Mouse (Mus musculus): ENCODE measurements around the gene App. TPM values are rescaled to one million over a fixed set of nuclear protein-coding genes. Genes with fewer than 3 reads are reported as not detected.

The App gene
- polyA plus RNA-seq (2014; fragmentation: Nextera tagmentation; extraction: Ambion mirVana): 158 and 215 TPM in 2 replicates

DNA sequence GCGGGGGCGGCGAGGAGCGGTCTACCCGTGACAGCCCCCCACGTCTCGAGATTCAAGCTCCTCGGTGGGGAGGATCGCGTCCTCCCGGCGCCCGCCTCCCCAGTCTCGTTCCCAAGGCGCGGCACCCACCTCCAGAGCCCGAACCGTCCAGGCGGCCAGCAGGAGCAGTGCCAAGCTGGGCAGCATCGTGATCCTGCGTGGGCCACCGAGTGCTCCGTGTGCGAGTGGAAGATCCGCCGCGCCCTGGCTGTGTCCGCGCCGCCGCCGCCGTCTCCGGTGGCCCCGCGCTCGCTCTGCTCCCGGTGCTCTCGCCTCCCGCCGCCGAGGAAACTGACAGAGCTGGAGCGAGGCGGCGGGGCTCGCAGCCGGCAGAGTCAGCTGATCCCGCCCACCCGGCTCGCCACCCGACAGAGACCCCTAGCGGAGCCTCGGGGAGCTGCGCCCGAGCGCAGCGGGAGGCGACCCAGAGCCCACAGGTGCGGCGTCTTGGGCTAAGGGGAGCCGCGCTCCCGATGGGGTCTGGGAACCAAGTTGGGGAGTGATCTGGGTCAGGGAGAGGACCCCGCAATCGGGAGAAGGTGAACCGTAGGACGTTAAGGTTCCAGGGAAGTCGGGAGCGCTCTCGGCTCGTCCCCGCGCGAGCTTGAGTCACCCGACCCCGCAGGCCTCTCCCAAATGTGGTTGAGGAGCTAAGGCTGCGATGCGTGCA lies at the start of gene App:
TSS of gene App (minus strand) at position 394 of the 709 bp plus-strand sequence.
- H3K9me3 ChIP-seq (replicated peaks; ENCODE audit: control insufficient read depth, low read length): no peaks in the 10 kb centered on the region
- ATAC-seq (peak; percentile 87), DNase-seq (ENCODE audit: low spot score) (peak; percentile 94)
- H3K36me3 ChIP-seq (ENCODE audit: control insufficient read depth, insufficient read depth, low read length): 0 out of 2 replicates have a peak, but pooled peaks cover under 1% of the 10 kb centered on the region
- H3K4me1 ChIP-seq (ENCODE audit: control insufficient read depth, insufficient read depth, low read length): peaks cover 19% of the 10 kb centered on the region
- peak within 1 kb of the TSS; percentile 96 for H3K9ac ChIP-seq (ENCODE audit: low read length)
- no peaks in the 10 kb centered on the region for H3K27me3 ChIP-seq (replicated peaks; ENCODE audit: control insufficient read depth, insufficient read depth, low read length)
- H3K4me2 ChIP-seq (ENCODE audit: low read length): peak within 1 kb of the TSS; percentile 68
- WGBS: under 1% methylated on average over 70 of the region's 78 CpGs
- H3K27ac ChIP-seq (ENCODE audit: low read depth, low read length): peak within 1 kb of the TSS; percentile 93
- peak within 1 kb of the TSS; percentile 92 for H3K4me3 ChIP-seq (ENCODE audit: low read depth, low read length)

DNA sequence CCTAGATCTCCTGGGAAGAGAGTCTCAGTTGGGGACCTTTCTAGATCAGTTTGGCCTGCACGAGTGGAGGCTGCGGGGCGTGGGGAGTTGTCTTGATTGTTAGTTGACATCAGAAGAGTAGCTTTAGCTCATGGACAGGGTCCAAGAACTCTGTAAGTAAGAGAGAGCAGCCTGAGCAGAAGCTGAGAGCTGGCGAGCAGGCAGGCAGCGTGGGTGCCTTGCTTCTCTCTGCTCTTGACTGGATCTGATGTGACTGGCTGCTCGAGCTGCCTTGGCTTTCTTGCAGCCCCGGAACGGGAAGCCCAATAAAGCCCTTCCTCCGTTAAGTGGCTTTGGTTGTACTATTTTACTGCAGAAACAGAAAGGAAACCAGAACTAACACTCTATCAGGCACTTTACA lies 42.3 kb upstream of the App start:
- ATAC-seq (0 out of 2 replicates have a peak, but pooled peaks have one; percentile 18), DNase-seq (ENCODE audit: low spot score) (no peak)
- H3K4me1 ChIP-seq (ENCODE audit: control insufficient read depth, insufficient read depth, low read length): no peaks in the 10 kb centered on the region
- H3K27me3 ChIP-seq (replicated peaks; ENCODE audit: control insufficient read depth, insufficient read depth, low read length): no peaks in the 10 kb centered on the region
- no peaks in the 10 kb centered on the region for H3K36me3 ChIP-seq (ENCODE audit: control insufficient read depth, insufficient read depth, low read length)
- H3K9ac ChIP-seq (ENCODE audit: low read length): no peak overlapping the region
- H3K9me3 ChIP-seq (replicated peaks; ENCODE audit: control insufficient read depth, low read length): no peaks in the 10 kb centered on the region
- no peak overlapping the region for H3K27ac ChIP-seq (ENCODE audit: low read depth, low read length)
- WGBS: 85% methylated on average over 9 of the region's 9 CpGs
- H3K4me2 ChIP-seq (ENCODE audit: low read length): no peak overlapping the region
- no peak overlapping the region for H3K4me3 ChIP-seq (ENCODE audit: low read depth, low read length)

DNA sequence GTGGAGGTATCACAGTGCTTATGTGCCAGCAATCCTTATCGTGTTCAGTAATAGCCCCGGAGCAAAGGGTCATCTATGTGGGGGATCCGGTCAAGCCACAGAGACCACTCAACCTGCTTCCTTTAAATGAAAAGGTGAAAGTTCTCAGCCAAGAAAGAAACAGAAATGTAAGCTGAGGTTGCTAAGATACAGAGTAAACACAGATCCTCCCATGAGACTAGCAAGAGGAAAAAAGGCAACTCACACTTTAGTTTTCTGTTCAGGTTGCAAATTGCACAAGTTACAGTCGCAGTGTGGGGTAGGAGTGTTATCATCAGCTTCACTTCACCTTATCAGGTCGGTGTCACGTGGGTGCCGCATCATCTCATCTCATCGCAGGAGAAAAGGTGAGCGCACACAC lies 41.6 kb upstream of the App start:
- H3K9ac ChIP-seq (ENCODE audit: low read length): no peak overlapping the region
- no peak overlapping the region for H3K4me3 ChIP-seq (ENCODE audit: low read depth, low read length)
- H3K4me1 ChIP-seq (ENCODE audit: control insufficient read depth, insufficient read depth, low read length): no peaks in the 10 kb centered on the region
- no peaks in the 10 kb centered on the region for H3K27me3 ChIP-seq (replicated peaks; ENCODE audit: control insufficient read depth, insufficient read depth, low read length)
- DNase-seq (ENCODE audit: low spot score) (no peak), ATAC-seq (no peak)
- H3K36me3 ChIP-seq (ENCODE audit: control insufficient read depth, insufficient read depth, low read length): no peaks in the 10 kb centered on the region
- 89% methylated on average over 9 of the region's 9 CpGs for WGBS
- H3K9me3 ChIP-seq (replicated peaks; ENCODE audit: control insufficient read depth, low read length): no peaks in the 10 kb centered on the region
- H3K4me2 ChIP-seq (ENCODE audit: low read length): no peak overlapping the region
- H3K27ac ChIP-seq (ENCODE audit: low read depth, low read length): no peak overlapping the region

DNA sequence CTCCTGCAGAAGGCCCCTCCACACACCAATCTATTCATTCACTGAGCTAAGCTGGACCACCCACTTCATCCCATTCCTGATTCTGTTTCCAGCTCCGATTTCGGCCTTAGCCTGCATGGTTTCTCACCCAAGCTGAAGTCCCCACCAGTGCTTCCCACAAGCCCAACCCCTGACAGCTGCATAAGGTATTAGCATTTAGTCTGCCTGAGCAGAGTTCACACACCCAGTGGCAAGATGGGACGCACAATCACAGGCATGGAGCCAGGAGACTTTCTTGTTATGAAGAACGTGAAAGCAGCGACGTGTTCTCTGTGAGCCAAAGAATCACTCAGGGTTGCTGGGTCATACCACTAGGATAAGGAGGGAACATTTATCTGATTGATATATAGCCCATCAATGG lies 22.1 kb upstream of the App start:
- H3K9ac ChIP-seq (ENCODE audit: low read length): no peak overlapping the region
- 76% methylated on average over 6 of the region's 6 CpGs for WGBS
- H3K27me3 ChIP-seq (replicated peaks; ENCODE audit: control insufficient read depth, insufficient read depth, low read length): no peaks in the 10 kb centered on the region
- no peak overlapping the region for H3K27ac ChIP-seq (ENCODE audit: low read depth, low read length)
- H3K4me2 ChIP-seq (ENCODE audit: low read length): no peak overlapping the region
- ATAC-seq (no peak), DNase-seq (ENCODE audit: low spot score) (no peak)
- H3K36me3 ChIP-seq (ENCODE audit: control insufficient read depth, insufficient read depth, low read length): no peaks in the 10 kb centered on the region
- no peaks in the 10 kb centered on the region for H3K9me3 ChIP-seq (replicated peaks; ENCODE audit: control insufficient read depth, low read length)
- no peaks in the 10 kb centered on the region for H3K4me1 ChIP-seq (ENCODE audit: control insufficient read depth, insufficient read depth, low read length)
- H3K4me3 ChIP-seq (ENCODE audit: low read depth, low read length): no peak overlapping the region

DNA sequence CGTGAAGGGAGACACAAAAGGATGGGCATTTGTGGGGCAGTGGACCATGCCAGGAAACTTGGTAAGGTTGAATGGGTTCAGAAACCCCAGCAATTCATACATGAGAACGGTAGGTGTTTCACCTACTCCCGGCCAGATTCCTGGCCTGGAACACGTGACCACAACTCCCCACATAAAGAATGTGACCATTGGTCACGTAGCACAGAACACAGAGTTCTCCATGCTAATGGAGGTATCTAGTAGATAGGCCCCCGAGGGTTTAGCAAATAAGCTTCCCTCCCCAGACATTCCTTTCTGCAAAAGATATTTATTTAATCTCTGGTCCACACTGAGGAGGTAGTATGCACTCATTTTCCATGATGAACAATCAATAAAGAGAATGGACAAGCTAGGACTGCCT lies 21.6 kb upstream of the App start:
- DNase-seq (ENCODE audit: low spot score) (no peak), ATAC-seq (no peak)
- Histone ChIP-seq H3K36me3 (ENCODE audit: control insufficient read depth, insufficient read depth, low read length) (no peaks in the 10 kb centered on the region), H3K27ac (ENCODE audit: low read depth, low read length) (no peak overlapping the region), H3K4me3 (ENCODE audit: low read depth, low read length) (no peak overlapping the region), H3K4me1 (ENCODE audit: control insufficient read depth, insufficient read depth, low read length) (no peaks in the 10 kb centered on the region), H3K4me2 (ENCODE audit: low read length) (no peak overlapping the region), H3K27me3 (replicated peaks; ENCODE audit: control insufficient read depth, insufficient read depth, low read length) (no peaks in the 10 kb centered on the region), H3K9me3 (replicated peaks; ENCODE audit: control insufficient read depth, low read length) (no peaks in the 10 kb centered on the region), H3K9ac (ENCODE audit: low read length) (no peak overlapping the region)
- 86% methylated on average over 6 of the region's 6 CpGs for WGBS

DNA sequence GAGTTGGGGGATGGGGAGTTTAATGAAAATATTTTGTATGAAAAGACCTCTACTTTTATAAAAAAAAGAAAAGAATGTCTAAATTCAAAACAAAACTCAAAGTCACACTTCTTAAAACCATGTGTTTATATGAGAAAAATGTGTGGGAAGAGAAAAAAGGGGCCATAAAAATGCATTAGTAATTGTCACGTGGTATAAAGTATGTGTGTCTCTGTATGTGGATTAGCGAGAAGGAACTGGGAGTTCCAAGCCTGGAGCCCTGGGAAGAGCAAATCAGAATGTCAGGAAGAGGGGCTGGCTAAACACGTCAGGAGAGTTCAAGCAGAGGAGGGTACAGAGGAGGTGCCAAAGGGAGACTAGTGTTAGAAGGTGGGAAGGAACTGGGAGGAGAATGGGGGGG lies 7.9 kb upstream of the App start:
- H3K27me3 ChIP-seq (replicated peaks; ENCODE audit: control insufficient read depth, insufficient read depth, low read length): no peaks in the 10 kb centered on the region
- H3K4me3 ChIP-seq (ENCODE audit: low read depth, low read length): no peak overlapping the region
- H3K4me2 ChIP-seq (ENCODE audit: low read length): no peak overlapping the region
- WGBS: 73% methylated on average over 3 of the region's 3 CpGs
- H3K27ac ChIP-seq (ENCODE audit: low read depth, low read length): no peak overlapping the region
- no peak for DNase-seq (ENCODE audit: low spot score)
- no peaks in the 10 kb centered on the region for H3K36me3 ChIP-seq (ENCODE audit: control insufficient read depth, insufficient read depth, low read length)
- no peak for ATAC-seq
- H3K9me3 ChIP-seq (replicated peaks; ENCODE audit: control insufficient read depth, low read length): no peaks in the 10 kb centered on the region
- no peak overlapping the region for H3K9ac ChIP-seq (ENCODE audit: low read length)
- no peaks in the 10 kb centered on the region for H3K4me1 ChIP-seq (ENCODE audit: control insufficient read depth, insufficient read depth, low read length)

DNA sequence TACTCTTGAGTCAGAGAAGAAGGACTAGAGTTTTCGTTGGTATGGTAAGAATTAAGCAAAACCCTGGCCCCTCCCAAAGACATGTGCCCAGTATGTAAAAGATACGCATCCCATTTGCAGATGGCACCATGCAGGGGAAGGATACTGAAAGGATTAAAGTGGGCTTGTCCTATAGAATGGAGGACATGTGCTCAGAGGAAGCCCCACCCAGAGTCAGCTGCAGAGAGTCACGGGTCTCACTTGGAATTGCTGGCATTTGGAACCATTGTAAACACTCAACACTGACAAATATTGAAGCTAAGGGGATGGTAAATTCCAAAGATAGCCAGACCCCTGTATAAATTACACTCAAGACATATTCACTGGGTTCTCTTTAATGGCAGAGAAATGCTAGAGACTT lies 7.1 kb upstream of the App start:
- no peak overlapping the region for H3K9ac ChIP-seq (ENCODE audit: low read length)
- no peak for ATAC-seq
- 85% methylated on average over 3 of the region's 3 CpGs for WGBS
- H3K9me3 ChIP-seq (replicated peaks; ENCODE audit: control insufficient read depth, low read length): no peaks in the 10 kb centered on the region
- DNase-seq (ENCODE audit: low spot score): no peak
- no peak overlapping the region for H3K27ac ChIP-seq (ENCODE audit: low read depth, low read length)
- no peak overlapping the region for H3K4me2 ChIP-seq (ENCODE audit: low read length)
- H3K4me1 ChIP-seq (ENCODE audit: control insufficient read depth, insufficient read depth, low read length): no peaks in the 10 kb centered on the region
- H3K4me3 ChIP-seq (ENCODE audit: low read depth, low read length): no peak overlapping the region
- H3K36me3 ChIP-seq (ENCODE audit: control insufficient read depth, insufficient read depth, low read length): no peaks in the 10 kb centered on the region
- no peaks in the 10 kb centered on the region for H3K27me3 ChIP-seq (replicated peaks; ENCODE audit: control insufficient read depth, insufficient read depth, low read length)

DNA sequence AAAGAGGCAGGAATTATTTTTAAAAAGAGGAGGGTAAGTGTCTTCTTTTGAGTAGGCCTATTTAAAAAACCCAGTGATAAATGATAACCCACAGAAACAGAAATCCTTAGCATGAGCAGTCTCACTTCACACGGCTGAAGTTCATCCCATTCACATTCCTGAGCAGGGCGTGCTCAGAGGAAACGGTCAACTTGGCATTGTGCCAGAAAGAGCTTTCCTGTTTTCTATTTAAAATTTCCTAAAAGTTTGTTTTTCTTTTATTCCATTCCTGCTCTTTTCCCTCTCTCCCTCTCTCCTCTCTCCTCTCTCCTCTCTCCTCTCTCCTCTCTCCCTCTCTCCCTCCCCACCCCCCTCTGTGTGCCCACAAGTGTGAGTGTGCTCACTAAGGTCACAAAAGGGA lies 3.1 kb upstream of the App start:
- no peak overlapping the region for H3K4me2 ChIP-seq (ENCODE audit: low read length)
- H3K4me3 ChIP-seq (ENCODE audit: low read depth, low read length): no peak overlapping the region
- WGBS: 39% methylated on average over 3 of the region's 3 CpGs
- H3K27me3 ChIP-seq (replicated peaks; ENCODE audit: control insufficient read depth, insufficient read depth, low read length): no peaks in the 10 kb centered on the region
- no peak overlapping the region for H3K9ac ChIP-seq (ENCODE audit: low read length)
- H3K36me3 ChIP-seq (ENCODE audit: control insufficient read depth, insufficient read depth, low read length): no peaks in the 10 kb centered on the region
- H3K27ac ChIP-seq (ENCODE audit: low read depth, low read length): no peak overlapping the region
- ATAC-seq (no peak), DNase-seq (ENCODE audit: low spot score) (no peak)
- H3K9me3 ChIP-seq (replicated peaks; ENCODE audit: control insufficient read depth, low read length): no peaks in the 10 kb centered on the region
- H3K4me1 ChIP-seq (ENCODE audit: control insufficient read depth, insufficient read depth, low read length): no peaks in the 10 kb centered on the region

DNA sequence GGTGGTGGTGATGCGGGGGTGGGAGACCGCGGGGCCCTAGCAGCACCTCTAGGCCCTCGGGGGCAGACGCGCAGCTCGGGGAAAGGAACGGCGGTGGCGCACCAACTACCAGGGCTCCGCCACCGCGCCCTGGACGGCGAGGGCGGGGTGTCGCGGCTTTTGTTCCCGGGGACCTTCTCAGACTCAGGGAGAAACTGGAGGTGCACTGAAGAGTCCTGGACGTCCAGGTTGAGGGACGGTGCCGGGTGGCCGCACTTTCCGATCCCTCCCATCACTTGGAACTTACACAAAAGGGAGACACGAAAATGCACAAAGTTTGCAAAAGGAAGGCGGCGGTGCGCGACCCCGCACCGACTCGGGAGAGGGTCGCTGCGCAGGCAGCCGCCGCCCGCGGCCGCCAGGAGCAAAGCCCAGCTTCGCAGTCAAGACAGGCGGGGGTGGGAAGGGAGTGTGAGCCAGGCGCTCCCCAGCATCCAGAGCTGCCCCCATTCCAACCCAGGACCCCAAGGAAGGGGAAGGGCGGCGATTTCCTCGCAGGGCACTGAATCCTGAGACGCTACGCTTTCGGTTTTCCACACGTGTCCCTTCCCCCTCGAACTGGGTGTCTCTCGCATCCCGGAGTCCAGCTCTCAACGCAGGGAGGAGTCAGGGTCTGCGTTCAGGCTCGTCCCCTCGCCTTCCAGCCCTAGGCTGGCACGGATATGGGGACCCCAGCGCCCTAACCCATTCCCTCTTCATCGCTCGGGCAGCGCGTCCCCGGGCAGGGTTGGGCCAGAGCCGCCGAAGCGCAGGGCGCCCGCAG lies 794 bp downstream of the App start:
- DNase-seq (ENCODE audit: low spot score): peak; percentile 74
- under 1% methylated on average over 64 of the region's 68 CpGs for WGBS
- H3K9me3 ChIP-seq (replicated peaks; ENCODE audit: control insufficient read depth, low read length): no peaks in the 10 kb centered on the region

More for the DNA sequence above, 794 bp downstream of the App start:
- no peaks in the 10 kb centered on the region for H3K27me3 ChIP-seq (replicated peaks; ENCODE audit: control insufficient read depth, insufficient read depth, low read length)
- ATAC-seq: peak; percentile 77
- peak overlapping the region; percentile 93 for H3K27ac ChIP-seq (ENCODE audit: low read depth, low read length)
- 0 out of 2 replicates have a peak, but pooled peaks cover 3% of the 10 kb centered on the region for H3K36me3 ChIP-seq (ENCODE audit: control insufficient read depth, insufficient read depth, low read length)
- H3K4me1 ChIP-seq (ENCODE audit: control insufficient read depth, insufficient read depth, low read length): peaks cover 20% of the 10 kb centered on the region
- peak overlapping the region; percentile 92 for H3K4me3 ChIP-seq (ENCODE audit: low read depth, low read length)
- peak overlapping the region; percentile 68 for H3K4me2 ChIP-seq (ENCODE audit: low read length)
- H3K9ac ChIP-seq (ENCODE audit: low read length): peak overlapping the region; percentile 96
